Mouse (Mus musculus): ENCODE data around the gene Ttll10.
A peak's percentile ranks its signal among the peaks of the same experiment; 100 is the strongest.

Gene Ttll10

DNA sequence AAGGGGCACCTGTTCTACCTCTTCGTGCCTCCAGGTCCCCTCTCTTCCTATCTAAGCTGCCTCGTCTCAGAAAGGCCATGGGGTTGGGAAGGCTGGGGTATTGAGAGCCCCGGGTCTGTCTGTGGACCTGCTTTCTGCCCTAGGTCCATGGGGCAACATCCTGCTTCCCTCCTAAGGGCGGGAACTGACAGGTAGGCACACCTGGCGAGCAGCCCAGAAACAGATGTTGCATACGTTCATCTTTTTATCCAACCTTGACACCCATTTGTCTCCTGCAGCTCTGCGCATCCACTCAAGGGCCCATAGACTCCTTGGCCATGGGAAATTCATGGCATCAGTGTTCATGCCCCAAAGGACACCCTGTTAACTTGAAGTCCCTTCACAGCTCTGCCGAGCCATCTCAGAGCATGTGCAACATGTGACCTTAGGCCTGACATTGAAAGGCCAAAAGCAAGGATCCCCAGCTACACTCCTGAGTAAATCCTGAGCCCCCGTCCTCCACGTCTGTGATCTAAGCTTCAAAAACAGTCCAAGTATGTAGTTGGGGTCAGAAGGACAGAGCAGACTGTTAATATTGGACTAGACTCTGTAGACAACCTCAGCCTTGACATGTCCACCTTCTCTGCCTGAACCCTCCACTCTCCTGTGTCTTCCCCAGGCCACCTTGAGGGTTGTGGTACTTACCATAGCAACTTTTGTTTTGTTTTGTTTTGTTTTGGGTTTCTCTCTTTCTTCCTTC lies 6.1 kb upstream of the Ttll10 start:
- no peak for DNase-seq (ENCODE audit: low spot score)

DNA sequence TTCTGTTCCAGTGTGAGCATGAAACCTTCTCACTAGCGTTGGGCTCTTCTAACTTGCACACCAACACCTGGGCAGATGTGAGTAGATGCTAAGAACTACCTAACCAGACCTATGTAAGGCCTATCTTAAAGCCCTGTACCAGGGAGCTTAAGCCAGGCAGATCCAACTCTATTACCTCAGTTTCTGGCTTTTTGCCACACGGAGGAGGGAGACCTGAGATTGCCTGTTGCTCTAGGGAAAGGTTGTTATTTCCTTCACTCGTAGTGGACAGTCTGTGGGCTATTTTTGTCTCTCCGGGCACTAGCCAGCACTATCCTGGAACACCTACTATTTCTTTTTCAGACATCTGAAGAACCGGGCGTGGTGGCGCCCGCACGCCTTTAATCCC lies 5.3 kb upstream of the Ttll10 start:
- DNase-seq (ENCODE audit: low spot score) = no peak

DNA sequence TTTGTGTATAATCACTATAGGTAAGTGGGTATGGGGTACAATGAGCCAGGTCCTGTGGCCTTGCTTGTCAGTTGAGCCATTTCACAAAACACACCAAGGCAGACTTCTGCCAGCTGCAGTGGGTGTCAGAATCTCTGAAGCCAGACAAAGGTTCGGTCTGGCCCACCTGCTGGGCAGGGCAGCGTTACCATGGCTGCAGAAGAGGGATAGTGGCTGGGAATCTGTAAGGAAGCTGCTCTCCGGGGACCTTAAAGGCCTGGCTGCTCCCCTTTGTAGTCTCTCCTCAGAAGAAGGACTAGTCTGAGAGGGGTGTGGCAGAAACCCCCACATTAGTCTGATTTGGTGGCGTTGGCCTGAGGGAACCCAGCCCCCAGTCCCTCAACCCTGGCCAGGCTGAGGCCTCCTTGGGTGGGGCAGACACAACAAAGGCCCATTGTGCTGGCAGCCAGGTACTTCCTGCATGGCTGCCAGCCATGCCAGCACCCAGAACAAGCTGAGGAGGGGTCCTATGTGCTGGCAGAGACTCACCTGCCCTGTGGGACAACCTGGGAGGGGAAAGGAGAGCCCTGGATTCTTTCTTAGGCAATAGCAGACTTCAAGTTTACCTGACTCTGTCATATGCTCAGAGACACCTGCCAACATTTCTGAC lies 4.8 kb upstream of the Ttll10 start:
- DNase-seq (ENCODE audit: low spot score) = no peak

DNA sequence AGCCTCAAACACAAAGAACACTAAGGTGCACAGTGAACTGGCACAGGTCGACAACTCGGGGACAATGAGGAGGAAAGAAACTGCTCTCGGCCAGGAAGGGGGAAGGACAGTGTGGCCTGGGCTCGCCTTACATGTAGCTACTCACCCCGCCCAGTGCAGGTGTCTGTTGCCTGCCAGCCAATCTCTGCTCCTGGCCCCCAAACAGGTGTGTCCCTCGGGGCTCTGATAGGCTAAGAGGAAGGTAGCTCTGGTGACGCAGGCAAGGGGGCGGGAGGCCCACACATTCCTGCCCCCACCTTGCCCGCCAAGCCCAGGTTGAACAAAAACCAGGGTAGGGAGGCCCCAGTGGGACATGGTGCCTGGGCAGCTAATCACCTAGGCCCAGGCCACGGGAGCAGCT lies 499 bp upstream of the Ttll10 start:
- no peak for DNase-seq (ENCODE audit: low spot score)

DNA sequence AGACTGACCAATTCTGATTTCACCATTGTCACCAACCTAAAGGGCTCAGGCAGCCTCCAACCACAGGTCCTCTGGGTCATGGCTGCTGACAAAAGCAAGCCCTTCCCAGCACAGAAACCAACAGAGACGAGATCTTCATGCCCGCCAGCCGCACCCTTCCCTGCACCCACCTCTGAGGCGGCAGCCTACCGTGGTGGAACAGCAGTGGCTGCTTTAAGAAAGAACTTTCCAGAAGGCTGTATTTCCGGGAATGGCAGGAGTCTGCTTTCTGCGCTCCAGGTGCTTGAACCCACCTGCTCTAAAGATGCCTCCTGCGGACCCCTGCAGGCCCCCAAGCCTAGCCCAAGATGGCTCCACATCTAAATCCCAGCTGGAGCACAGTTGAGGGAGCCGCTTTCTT lies 388 bp downstream of the Ttll10 start:
- DNase-seq (ENCODE audit: low spot score) = no peak

DNA sequence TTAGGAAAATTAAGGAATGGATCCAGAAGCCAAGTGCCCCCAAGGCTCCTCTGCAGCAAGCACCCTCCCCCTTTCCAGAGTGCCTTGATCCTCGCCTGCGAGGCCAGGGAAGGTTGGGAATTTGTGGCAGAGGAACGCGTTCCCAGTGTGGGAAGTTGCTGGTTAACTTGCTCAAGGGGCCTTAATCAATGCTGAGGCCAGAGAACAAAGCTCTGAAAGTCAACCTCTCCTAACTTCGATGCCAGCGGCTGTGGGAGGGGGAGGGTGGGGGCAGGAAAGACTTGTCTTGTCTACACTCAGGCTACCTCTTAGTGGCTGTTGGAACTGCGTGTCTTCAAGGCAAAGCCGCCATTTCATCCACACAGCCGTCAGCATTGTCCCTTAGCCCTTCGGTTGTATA lies 1.5 kb downstream of the Ttll10 start:
- no peak for DNase-seq (ENCODE audit: low spot score)

DNA sequence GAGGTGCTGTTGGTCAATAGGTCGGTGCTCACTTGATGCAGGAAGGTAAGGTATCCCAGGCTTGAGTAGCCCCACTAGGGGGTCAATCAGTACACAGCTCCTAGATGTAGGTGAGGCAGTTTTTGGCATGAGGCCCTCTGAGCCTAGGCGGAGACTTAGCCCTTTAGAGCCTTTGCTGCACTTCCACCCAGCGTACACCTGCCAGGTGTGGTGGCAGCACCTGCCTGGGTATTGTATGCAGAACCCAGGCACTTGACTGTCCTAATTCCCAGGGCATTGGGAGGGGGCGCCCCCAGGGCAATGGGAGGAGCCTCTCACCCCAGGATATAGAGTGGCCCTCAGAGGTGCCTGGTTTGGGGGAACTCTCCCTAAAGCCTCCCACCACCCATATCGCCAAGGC lies 4.0 kb downstream of the Ttll10 start:
- no peak for DNase-seq (ENCODE audit: low spot score)

DNA sequence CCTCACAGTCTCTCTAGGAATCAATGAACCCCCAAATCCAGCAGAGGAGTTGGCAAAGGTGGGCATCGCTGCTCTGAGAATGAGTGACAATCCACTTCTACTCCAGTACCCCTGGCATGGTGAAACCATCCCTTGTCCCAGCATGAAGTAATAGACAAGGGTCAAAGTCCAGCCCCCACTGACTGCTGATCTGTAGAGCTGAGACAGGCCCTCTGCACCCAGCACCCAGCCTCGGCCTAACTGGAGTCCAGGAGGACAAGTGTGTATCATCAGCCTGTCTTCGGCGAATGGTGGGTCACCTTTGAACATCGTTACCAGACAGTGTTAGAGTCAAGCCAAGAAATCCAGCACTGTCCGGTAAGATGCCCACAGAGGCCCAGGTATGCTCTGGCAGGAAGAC lies 4.6 kb downstream of the Ttll10 start:
- no peak for DNase-seq (ENCODE audit: low spot score)

DNA sequence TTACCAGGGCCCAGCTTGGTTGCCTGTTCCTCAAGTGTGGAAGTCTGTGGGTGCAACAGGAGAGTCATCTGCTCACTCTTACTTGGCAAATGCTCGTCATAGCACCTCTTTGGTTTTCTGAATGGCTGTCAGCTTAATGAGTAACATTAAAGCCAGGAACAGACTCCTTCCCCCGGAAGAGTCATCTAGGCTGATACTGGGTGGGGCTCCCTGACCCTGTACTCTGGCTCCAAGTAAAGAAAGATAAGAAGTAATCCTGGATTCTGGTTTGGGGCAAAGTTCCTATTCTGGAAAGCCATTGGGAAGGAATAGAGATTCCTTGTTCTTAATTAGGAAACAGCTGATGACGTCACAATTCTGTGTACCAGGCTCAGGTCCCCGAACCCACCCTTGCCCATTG lies 5.1 kb downstream of the Ttll10 start:
- DNase-seq (ENCODE audit: low spot score) = no peak

DNA sequence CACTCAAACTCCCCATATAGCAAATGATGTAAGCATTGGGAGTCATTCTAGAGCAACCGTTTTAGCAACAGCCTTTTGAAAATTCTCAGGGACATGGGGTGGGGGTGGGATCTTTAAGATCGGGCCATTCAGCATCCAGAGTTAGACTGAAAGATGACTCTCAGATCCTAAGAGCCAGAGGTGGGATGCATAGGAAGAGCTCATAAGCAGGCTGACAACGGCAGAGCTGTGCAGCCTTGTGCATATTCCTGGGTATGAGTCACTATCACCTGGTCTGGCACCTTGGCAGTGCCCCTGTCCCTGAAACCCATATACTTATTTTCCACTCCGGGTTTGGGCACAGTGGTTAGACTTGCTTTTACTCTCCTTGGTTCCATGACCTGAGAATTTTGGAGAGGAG lies 6.1 kb downstream of the Ttll10 start:
- no peak for DNase-seq (ENCODE audit: low spot score)

DNA sequence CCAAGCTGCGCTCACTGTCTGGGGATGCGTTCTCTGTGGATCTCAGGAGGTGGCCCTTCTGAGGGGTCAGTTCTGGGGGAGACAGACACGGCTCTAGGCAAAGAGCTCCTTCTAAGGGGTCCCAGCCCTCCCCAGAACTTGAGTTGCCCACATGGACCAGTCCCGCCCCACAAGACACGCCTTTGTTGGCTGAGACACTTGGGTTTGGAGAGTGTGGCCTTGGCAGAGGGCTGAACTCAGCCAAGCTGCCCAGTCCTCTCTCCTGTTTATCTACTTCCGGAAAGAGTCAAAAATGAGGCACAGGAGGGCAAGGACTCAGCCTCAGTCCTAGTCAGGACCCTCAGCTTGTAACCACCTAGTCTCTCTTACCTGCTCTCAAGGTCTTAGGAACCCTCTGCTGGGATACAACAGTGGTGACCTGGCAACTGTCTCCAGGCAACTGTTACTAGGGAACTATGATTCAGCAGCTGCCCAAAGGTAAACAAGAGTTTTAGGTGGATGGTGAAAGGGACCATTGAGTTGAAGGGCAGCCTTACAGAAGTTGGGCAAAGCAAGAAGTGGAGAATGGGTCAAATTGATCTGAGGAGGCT lies 8.7 kb downstream of the Ttll10 start:
- no peak for DNase-seq (ENCODE audit: low spot score)

DNA sequence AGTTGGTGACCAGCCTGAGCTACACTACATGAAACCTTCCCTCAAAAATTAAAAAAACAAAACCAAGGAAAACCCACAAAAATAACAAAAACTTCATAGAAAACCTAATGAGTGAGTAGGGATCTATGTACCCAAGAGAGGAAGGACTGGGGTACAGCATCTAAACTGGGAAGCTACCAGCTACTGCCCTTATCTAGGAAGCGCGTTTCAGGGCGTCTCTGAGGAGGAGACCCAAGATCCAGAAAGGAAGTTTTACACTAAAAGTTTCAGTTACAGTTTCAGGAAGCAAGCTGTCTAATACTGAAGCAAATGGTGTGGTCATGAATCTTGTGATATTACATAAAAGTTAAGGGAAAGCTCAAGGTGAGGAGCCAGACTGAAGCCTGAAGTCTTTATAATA lies 9.4 kb downstream of the Ttll10 start:
- DNase-seq (ENCODE audit: low spot score) = no peak

DNA sequence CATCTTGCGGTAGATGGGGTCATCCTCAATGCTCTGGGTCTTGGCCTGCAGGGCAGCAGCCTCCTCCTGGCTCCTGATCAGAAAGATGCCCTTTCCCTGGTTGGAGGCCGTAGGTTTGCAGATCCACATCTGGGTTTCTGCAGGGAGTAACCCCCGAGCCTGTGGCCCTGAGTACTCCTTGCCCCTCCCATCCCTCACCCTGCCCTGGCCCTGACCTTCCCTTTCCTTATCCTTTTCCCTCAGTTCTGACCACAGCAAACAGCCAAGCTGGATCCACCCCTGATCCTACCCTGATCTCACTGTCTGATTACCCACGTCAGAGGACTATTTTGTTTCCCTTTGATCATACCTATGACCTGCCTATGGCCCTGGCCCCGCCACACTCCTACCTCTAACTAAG lies 14.5 kb downstream of the Ttll10 start:
- no peak for DNase-seq (ENCODE audit: low spot score)

DNA sequence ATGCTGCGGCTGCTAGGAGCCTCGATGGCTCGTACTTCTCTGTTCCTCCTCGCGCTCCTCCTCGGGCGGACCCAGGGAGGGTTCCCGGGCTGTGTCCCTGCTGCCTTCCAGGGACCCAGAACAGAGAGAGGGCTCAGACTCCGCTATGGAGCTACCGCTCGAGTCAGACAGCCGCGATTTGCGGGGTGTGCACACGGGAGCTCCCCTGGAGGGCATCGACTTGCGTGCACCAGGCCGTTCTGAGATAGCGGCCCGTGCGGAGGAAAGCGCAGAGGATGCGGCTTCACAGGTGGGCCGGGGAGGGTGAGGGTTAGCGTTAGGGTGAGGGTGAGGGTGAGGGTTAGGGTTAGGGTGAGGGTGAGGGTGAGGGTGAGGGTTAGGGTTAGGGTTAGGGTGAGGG lies 24.3 kb downstream of the Ttll10 start:
- DNase-seq (ENCODE audit: low spot score) = no peak

DNA sequence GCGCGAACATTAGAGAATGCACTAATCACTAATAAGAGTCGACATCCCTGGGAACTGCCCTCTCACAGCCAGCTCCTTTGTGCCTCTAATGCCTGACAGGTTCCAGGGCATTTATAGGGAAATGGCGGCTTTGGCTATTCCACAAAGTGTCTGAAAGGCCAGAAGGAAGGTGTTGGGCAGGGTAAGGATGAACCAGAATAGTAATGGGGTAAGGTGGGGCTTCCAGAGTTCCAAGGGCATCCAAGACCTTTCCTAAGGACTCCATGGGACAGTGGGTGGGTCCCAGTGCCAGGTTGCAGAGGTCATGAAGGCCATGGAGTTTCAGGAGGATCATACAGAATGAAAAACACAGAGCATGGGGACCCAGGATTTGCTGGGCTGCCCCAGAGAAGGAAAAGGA lies 24.9 kb downstream of the Ttll10 start:
- DNase-seq (ENCODE audit: low spot score) = no peak

DNA sequence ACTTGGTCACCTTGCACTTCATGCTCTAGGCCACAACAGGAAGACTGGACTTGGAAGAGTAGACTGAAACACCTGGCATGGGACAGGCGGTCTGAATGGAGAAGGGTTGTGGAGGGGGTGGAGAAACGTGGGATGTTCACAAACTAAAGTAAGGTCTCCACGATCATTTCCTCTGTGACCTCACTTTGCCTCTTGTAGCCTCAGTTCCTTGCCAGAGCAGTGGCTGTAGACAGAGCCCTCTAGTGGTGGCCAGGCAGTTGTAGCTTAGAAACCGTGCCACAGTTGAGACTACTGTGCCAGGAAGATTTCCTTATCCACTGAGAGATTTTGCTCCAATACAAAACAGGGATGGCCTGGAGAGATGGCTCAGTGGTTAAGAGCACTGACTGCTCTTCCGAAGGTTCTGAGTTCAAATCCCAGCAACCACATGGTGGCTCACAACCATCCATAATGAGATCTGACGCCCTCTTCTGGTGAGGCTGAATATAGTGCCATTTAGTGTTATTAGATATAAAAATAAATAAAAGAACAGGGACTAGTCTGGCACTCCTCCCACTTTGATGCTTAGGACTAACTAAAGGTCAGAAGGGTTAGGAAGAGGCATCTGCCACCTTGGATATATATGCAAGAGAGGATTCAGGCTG lies 25.6 kb downstream of the Ttll10 start:
- peak; percentile 39 for DNase-seq (ENCODE audit: low spot score)

DNA sequence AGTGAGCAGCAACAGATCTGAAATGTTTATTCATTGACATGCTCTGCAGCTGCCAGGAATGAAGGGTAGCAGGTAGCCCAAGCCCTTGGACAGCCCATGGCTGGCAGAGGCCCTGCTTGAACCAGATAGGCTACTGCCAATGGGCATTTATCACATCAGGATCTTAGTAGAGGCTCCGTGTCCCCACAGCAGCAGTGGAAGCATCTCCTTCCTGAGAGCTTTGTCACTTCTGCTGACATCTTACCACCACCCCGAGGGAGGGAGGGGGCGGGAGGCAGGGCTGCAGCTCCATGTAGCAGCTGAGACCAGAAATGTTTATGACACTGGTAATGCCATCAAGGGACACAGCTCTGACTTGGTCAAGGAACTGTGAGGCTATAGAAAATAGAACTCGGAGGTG lies 26.4 kb downstream of the Ttll10 start:
- DNase-seq (ENCODE audit: low spot score) = no peak

DNA sequence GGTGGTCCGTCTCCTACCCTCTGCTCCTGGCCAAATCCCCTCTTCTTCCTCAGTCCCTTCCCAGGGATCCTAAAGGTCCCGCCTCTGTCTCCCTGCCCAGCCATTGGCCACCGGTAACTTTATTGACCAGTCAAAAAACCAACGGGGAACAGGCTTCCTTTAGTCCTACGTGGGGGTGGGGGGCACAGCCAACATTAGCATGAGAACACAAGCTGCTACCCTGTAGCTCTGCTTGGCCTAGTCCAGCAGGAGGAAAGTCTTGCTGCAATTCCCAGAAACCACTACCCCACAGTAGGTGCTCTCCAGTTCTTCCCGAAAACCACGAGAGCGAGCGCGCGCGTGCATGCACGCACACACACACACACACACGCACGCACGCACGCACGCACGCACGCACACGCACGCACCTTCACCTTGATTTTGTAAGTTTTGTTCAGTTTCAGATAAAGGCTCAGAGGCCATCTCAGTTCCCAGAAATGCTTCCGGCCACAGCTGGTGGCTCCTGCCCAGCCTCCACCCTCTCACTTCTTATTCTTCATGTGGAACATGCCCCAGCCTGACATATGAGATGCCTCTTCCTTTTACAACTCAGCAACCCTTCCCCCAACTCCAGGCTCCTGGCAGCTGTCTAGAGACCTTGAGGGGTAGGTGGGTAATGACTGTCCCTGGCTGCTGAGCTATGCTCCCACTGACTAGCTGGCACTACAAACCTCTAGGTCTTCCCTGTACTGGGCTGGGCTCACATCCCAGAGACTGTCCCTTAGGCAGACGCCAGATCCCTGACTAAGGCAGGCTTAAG lies 27.4 kb downstream of the Ttll10 start:
- peak; percentile 17 for DNase-seq (ENCODE audit: low spot score)

DNA sequence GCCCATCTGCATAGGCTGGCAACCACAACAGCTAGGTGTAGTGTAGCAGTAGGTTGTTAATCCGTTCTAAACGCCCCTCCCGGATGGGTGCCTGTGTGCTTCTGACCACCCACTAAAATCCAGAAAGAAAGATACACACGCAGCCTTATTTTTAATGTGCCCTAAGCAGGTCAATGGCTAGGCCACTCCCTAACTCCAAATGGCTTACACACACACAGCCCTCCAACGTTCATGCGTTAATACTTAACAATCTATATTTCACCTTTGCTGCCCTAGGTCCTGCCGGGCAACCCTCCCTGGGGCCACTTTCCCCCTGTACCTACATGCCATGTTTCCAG lies 28.0 kb downstream of the Ttll10 start:
- no peak for DNase-seq (ENCODE audit: low spot score)

DNA sequence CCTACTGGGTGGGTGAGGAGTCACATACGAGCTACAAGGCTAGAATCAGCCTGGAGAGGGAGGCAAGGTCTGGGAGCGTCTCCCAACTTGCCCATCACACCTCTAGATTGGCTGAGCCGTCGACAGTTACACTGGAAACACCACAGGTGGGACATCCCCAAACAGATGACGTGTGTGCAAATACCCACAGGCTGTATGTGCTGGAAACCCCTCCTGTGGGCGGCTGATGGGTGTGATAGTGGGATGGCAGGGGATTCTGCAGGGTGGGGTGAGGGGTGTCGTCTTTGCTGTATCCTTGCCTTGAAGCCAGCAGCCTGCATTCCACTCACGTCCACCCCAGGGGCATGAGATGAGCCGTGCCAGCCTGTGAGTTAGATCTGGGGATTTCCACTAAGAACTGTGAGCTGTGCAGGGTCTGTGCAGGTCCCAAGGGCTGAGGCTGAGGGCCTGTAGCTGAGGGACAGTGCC lies 28.5 kb downstream of the Ttll10 start:
- DNase-seq (ENCODE audit: low spot score) = no peak

DNA sequence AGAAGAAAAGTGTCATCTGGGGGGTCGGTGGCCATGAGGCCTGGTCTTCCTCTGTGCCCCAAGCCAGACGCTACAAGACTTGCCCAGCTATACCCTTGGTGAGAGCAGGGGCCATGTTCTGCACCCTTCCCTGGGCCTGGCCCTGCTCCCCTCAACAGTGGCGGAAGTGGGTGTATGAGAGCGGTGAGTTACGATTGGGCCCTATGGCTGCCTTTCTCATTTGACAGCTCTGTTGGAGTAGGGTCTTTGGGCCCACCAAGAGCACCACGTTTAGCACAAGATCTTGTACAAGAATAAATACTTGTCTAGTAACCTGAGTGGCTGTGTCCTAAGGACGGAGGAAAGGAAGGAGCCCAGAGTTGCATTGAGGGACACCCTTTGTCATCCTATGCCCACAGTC lies 30.6 kb downstream of the Ttll10 start:
- DNase-seq (ENCODE audit: low spot score) = no peak

DNA sequence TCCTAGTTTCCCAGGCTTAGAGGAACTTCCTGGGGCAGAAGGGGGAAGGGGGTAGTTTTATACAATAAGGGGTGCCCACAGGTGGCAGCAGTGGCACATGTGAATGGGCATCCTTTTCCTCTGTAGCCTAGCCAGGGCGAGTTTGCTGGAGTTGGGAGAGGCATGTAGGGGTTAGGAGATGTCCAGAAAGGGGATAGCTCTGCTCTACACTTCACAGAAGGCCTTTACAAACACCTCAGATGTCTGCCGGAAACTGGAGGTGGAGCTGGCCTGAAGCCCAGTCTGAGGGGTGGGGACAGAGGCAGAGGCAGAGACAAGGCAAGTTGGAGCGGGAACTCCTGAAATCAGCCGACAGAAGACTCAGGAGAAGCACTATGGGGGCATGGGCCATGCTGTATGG lies 33.2 kb downstream of the Ttll10 start, which contains the start of gene Tnfrsf18:
Gene Tnfrsf18, plus strand, starts transcription at position 152 of the 400 bp plus-strand sequence.
- DNase-seq (ENCODE audit: low spot score) = peak; percentile 16
